Mouse (Mus musculus): ENCODE results near the gene Hsh2d. TPM values are rescaled to one million over a fixed set of nuclear protein-coding genes. Genes with fewer than 3 reads are reported as not detected.
A peak's percentile ranks its signal among the peaks of the same experiment; 100 is the strongest.

The Hsh2d gene
- polyA plus RNA-seq (2015; fragmentation: Nextera tagmentation; extraction: Ambion mirVana): 4.9 and 5.6 TPM in 2 replicates

GRCm38 (mm10) chr8:72189417-72190214, at the start of gene Hsh2d:
Gene Hsh2d, plus strand, starts transcription at chr8:72189638.
- DNase-seq (ENCODE audit: low spot score): peak; percentile 78

DNA sequence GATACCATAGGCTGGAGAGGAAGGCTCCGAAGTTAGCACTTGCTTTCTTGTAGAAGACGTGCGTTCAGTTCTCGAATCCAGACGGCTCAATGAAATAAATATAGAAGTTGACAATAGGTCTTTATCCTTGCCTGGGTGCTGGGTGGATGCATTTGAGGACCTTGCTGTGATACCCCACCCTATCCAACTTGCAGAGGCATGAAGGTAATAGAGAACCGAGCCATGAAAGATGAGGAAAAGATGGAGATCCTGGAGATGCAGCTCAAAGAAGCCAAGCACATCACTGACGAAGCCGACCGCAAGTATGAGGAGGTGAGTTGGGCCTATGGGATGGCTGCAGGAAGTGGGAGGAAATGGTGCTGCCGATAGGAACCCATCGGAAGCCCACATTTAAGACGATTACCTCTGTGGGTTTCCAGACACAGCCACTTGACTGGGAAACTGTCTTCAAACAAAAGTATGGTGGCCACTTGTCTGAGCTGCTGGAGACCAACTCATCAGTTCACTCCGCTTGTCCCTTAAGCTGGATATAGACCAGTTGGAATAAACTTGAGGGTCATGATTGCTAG, 46.1 kb upstream of the Hsh2d start:
- DNase-seq (ENCODE audit: low spot score): no peak

DNA sequence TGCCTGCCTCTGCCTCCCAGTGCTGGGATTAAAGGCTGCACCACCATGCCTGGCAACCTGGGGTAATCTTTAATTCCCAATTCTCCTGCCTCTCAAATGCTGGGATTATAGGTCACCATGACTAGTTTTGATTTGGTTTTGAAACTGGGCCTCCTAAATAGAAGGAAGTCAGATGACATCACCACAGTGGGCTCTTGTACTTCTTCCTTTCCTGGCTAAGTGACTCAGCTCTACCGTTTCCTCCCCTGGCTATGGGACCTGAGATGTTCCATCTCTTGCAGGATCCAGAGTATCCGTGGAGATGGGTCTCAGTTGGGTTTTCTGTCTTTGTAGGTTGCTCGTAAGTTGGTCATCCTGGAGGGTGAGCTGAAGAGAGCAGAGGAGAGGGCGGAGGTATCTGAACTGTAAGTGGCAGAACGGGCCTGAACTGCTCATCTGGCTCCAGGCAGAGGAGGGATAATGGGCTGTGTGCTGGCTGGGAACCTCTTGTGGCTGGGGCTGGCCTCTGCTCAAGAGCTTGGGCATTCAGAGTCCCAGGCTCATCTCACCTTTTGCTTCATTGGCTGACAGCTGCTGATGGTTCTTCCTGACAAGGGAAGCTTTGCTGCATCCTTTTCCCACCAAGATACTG, 45.0 kb upstream of the Hsh2d start:
- no peak for DNase-seq (ENCODE audit: low spot score)

GRCm38 (mm10) chr8:72145511-72145910, 43.9 kb upstream of the Hsh2d start:
- DNase-seq (ENCODE audit: low spot score): no peak

DNA sequence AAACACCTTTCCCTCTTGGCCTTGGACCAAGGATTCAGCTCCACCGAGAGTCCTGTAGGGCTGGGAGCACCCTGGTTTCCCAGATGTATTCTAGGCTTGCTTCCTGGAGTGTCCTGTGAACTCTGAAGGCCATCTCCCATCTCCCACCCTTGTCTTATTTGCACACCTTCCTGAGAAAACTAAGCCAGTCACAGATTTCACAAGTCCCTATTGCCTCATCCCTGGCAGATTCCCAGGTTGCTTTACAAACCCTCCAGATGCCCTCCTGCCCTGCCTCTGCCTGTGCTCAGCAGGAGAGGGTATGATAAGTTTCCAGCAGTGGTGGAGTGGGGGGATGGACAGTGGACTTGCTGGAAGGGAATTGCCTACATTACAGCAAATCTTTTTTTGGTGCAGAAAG, 43.4 kb upstream of the Hsh2d start:
- DNase-seq (ENCODE audit: low spot score): no peak

- no peak for DNase-seq (ENCODE audit: low spot score)
Observed at GRCm38 (mm10) chr8:72146556-72146955, 42.9 kb upstream of the Hsh2d start.

- no peak for DNase-seq (ENCODE audit: low spot score)
Observed at GRCm38 (mm10) chr8:72147266-72147665, 42.2 kb upstream of the Hsh2d start.

DNA sequence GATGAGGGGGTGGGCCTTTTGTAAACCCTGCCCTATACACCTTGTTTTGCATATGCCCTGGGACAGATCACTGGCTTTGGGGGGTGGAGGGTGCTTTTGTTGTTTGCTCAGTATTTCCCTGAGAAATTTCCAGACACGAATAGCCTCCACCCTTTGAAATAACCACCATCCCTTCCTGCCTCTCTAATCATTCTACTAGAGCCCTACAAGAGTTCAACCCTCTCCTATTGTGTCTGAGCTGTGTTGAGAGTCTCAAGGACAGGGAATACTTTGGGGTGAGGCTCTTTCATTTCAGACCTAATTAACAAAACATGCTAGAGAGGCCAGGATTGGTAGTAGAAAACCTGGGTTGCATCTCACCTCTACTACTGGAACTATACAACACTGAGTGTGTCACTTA, 40.4 kb upstream of the Hsh2d start:
- no peak for DNase-seq (ENCODE audit: low spot score)

- DNase-seq (ENCODE audit: low spot score): no peak
Observed at GRCm38 (mm10) chr8:72151418-72152078, 37.9 kb upstream of the Hsh2d start.

GRCm38 (mm10) chr8:72153382-72153781, 36.1 kb upstream of the Hsh2d start:
- no peak for DNase-seq (ENCODE audit: low spot score)

GRCm38 (mm10) chr8:72158096-72158495, 31.3 kb upstream of the Hsh2d start:
- no peak for DNase-seq (ENCODE audit: low spot score)

DNA sequence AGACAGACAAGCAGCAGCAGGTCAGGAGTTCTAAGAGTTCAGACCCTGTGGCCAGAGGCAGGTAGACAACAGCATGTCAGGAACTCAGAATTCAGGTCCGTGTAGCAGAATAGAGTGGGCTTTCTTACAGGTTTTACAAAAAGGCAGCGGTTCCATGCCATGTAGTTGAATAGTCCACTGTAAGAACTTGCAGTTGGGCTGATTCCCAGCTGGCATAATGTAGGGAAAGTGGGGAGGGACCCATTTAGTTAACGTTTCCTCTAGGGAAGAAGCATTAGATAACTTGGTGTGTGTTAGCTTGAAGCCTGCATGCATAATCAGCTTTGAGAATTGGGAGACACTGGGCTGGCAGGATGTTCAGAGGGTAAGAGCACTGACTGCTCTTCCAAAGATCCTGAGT, 30.7 kb upstream of the Hsh2d start:
- DNase-seq (ENCODE audit: low spot score): no peak

DNA sequence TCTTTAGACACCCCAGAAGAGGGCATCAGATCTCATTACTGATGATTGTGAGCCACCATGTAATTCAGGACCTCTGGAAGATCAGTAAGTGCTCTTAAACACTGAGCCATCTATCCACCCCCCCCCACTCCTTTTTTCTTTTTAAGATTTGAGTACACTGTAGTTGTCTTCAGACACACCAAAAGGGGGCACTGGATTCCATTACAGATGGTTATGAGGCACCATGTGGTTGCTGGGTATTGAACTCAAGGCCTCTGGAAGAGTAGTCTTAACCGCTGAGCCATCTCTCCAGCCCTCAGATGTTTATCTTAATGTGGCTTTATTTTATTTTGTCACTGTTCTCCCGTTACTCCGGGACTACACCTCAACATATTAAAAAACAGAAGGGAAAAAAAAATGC, 29.4 kb upstream of the Hsh2d start:
- DNase-seq (ENCODE audit: low spot score): peak; percentile 40

- DNase-seq (ENCODE audit: low spot score): peak; percentile 100
Observed at GRCm38 (mm10) chr8:72160707-72161697, 28.4 kb upstream of the Hsh2d start, which contains the start of gene Rab8a. Gene Rab8a, plus strand, starts transcription at chr8:72161200.

DNA sequence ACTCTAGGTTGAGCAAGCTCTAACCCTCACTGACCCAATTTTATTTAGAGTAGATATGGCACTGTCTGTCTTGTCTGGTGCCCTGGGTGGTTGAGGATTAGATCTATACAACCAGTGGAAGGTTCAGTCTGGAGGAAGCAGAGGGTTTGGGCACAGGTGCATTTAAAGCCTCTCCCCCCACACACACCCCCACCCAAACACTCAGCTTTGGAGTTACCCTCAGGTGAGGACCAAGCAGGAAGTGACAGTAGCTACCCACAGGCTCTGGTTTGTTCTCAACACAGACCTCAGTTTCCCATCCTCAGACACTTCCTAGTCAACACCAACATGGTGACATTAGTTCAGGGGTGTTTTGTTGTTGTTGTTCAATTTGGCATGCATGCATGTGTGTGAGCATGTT, 26.6 kb upstream of the Hsh2d start:
- peak; percentile 32 for DNase-seq (ENCODE audit: low spot score)

GRCm38 (mm10) chr8:72169098-72169668, 20.3 kb upstream of the Hsh2d start:
- DNase-seq (ENCODE audit: low spot score): peak; percentile 70

- DNase-seq (ENCODE audit: low spot score): no peak
Observed at GRCm38 (mm10) chr8:72169681-72170249, 19.7 kb upstream of the Hsh2d start.

DNA sequence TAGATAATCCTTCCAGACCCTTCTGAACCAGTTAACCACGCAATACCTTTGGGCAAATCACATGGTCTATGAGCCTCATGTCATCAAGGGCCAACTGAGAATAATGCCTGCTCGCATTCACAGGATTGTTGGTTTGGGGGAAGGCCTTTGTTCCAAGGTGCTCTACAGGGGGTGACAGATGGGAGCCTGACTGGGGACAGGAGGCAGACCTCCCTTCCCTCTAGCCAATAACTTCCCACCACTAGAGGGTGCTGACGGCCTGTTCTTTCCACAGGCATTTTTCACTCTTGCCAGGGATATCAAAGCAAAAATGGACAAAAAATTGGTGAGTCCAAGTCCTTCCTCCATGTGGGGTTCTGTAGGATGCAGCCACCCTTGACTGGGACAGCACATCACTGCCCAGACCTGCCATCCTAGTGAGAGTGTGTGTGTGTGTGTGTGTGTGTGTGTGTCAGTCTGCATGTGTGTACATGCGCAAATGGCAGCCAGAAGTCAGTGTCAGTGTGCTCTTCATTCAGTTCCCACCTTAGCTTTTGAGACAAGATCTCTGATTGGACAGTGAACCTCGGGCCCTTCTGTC, 12.0 kb upstream of the Hsh2d start:
- peak; percentile 69 for DNase-seq (ENCODE audit: low spot score)

DNA sequence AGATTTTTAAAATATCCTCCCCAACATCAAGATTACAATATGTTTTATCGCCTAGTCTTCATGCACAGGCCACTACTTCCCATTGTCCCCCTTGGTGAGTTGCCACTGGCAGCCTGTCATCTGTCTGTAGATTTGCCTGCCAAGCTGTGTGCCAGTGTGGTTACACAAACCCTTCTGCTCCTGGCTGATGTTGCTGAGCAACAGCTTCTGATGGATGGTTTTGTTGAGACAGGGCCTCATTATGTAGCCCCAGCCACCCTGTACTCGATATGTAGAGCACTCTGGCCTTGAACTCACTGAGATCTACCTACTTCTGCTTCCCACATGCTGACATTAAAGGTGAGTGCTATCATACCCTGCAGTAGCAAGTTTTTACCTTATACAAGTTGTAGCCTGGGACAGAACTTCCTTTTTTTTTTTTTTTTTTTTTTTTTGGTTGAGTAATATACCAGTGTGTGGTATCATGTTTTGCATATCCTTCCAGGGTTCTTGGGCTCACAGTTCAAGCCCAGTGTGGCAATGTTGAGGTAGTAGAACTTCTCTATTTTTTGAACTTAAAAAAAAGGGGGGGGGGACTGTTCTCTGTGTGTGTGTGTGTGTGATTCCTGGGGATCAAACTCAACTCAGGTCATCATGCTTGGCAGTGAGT, 5.8 kb upstream of the Hsh2d start:
- DNase-seq (ENCODE audit: low spot score): no peak

Measured in thymus, postnatal 0 days (tissue).